Mouse (Mus musculus) forebrain, postnatal 0 days (tissue): ENCODE measurements around the gene Pde4a. TPM values are rescaled to one million over a fixed set of nuclear protein-coding genes. Genes with fewer than 3 reads are reported as not detected.
"Not testable (repeated sequence)": the region's sequence is repeated elsewhere in the genome, so short reads cannot be mapped to it uniquely, and the experiment has no call there.

ENCODE experiments used
- ATAC-seq: fragments of 200-750 bp; cut with Nextera tagmentation; 2 replicates; pipeline ENCODE4 v1.8.0; 2017; ENCODE audit warnings: mild to moderate bottlenecking, moderate library complexity
- DNase-seq: peaks from one replicate; pipeline ENCODE4 v3.0.0-alpha.2; 2015
- H3K27ac ChIP-seq: fragments of 300-500 bp; sonication (generic); 2 replicates; pipeline ENCODE4 v1.5.1; 2014; ENCODE audit warnings: low read depth, mild to moderate bottlenecking, antibody characterized with exemption, low read length, moderate library complexity, mixed read lengths
- H3K27me3 ChIP-seq: fragments of 300-500 bp; sonication (generic); 2 replicates; pipeline ENCODE4 v1.6.1; 2014; ENCODE audit warnings: mild to moderate bottlenecking, low read length, mixed read lengths; ENCODE audit not compliant: insufficient read depth
- H3K36me3 ChIP-seq: fragments of 300-500 bp; sonication (generic); 2 replicates; pipeline ENCODE4 v1.6.1; 2014; ENCODE audit warnings: mild to moderate bottlenecking, moderate library complexity; ENCODE audit not compliant: insufficient read depth
- H3K4me1 ChIP-seq: fragments of 300-500 bp; sonication (generic); 2 replicates; pipeline ENCODE4 v1.6.1; 2014; ENCODE audit warnings: antibody characterized with exemption; ENCODE audit not compliant: insufficient read depth
- H3K4me2 ChIP-seq: fragments of 300-500 bp; sonication (generic); 2 replicates; pipeline ENCODE4 v1.6.1; 2014; ENCODE audit warnings: low read depth, mild to moderate bottlenecking, moderate library complexity
- H3K4me3 ChIP-seq: fragments of 300-500 bp; sonication (generic); 2 replicates; pipeline ENCODE4 v1.5.1; 2014; ENCODE audit warnings: low read depth, low read length, mixed read lengths
- H3K9ac ChIP-seq: fragments of 300-500 bp; sonication (generic); 2 replicates; pipeline ENCODE4 v1.6.1; 2014; ENCODE audit warnings: mild to moderate bottlenecking
- H3K9me3 ChIP-seq: fragments of 300-500 bp; sonication (generic); 2 replicates; pipeline ENCODE4 v1.6.1; 2016; ENCODE audit warnings: low read length
- CTCF ChIP-seq: sonication (generic); IDR thresholded peaks from 2 replicates; pipeline ENCODE4 v1.5.1; 2016; ENCODE audit warnings: antibody characterized with exemption, control low read depth, low read depth
- WGBS: fragments of 180-500 bp; shearing (Covaris S2); extraction: QIAGEN DNeasy Blood & Tissue Kit; methylation state at CpG from one replicate; pipeline ENCODE4 v1.1.7; 2014; 5-methylcytosine and 5-hydroxymethylcytosine counted together
- polyA plus RNA-seq: library from polyadenylated mRNA; unstranded; fragments of >200 nt; fragmentation: Nextera tagmentation; extraction: Ambion mirVana; gene quantifications from 2 replicates; pipeline ENCODE4 v1.2.1, GENCODE M21; 2015
- total RNA-seq: library from RNA; depleted of rRNA; stranded (reverse); fragments of >200 nt; gene quantifications from 2 replicates; pipeline ENCODE4 v1.2.3, GENCODE M21; 2014

Gene Pde4a
- total and polyA plus RNA-seq, 2 experiments from 2014 or later: 20.0 to 41.6 TPM

DNA sequence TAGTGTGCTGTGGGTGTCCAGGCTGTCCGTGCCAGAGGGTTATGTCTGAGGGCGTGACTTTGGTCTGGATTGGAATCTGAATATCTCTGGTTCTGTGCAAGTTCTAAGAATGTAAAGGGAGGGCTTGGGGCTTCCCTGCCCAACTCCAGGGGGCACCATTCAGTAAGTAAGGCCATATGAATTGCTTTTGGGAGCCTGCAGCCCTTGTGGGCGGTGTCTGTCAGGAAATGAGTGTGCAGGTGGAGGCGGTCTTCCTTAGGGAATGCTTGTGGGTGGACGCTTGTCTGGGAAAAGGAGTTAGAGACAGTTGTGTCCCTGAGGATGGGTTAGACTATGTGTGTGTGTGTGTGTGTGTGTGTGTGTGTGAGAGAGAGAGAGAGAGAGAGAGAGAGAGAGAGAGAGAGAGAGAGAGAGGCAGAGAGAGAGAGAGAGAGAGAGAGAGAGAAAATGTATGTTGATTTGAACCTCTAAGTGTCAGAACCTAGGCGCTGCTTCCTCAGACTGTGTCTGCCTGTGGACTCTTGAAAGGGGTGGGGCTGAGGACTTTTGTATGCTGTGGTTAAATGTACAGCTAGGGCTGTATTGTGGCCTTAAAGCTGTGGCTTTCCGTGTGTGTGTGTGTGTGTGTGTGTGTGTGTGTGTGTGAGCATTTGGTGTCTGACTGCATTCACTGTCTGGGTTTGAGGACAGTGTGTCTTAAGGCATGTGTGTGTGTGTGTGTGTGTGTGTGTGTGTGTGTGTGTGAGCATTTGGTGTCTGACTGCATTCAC lies 30.4 kb downstream of the Pde4a start:
- H3K9ac ChIP-seq, H3K27me3 ChIP-seq, H3K27ac ChIP-seq, H3K36me3 ChIP-seq, H3K9me3 ChIP-seq, H3K4me1 ChIP-seq: not testable (repeated sequence)
- H3K4me3 ChIP-seq: peak overlapping the region; percentile 72; the same call in 1 of the 2 replicates
- peak; percentile 22; the same call in 1 of the 2 replicates for TF ChIP-seq CTCF
- 48% methylated on average over 7 of the region's 7 CpGs for WGBS
- ATAC-seq (peak; percentile 14), DNase-seq (peak; percentile 12)
- peak overlapping the region; percentile 85; the same call in 1 of the 2 replicates for H3K4me2 ChIP-seq

DNA sequence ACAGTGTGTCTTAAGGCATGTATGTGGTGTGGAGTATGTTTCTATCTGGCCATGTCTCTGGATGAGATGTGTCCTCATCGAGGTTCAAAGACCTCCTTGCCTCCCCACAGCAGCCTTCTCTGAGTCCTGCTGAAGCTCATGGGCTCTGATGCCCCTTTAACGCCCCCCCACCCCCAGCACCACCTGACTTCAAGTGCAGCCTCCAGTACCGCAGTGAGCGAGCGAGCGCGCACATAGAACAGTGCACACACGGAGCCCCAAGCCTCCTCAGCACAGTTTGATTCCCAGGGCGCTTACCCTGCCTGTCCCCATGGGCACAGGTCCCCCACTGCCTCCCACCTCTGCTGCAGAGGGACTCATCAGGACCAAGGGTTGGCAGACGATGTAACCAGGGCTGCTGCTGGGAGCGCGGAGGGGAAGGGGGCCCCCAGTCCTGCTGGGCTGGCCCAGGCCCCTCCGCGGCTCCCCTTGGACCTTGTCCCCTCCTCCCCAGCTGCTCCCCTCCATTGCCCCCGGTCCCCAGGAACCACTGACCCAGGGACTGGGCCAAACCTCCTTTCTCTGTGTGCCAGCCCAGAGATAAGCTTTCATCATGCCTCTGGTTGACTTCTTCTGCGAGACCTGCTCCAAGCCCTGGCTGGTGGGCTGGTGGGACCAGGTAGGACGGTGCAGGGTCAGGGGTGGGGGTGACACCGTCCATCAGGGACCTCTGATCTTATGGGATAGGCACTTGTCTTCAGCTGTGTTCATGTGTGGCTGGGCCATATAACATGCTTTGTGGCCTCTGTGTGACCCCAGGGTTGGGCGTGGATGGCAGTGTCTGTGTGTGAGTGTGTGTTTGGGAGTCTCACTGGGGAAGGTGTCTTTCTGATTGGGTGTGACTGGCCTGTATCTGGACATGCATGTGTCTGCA lies 31.3 kb downstream of the Pde4a start:
- H3K4me2 ChIP-seq: peak overlapping the region; percentile 85
- H3K36me3 ChIP-seq: peaks cover 15% of the 10 kb centered on the region; the same call in 1 of the 2 replicates
- peak overlapping the region; percentile 75 for H3K9ac ChIP-seq
- H3K4me3 ChIP-seq: peak overlapping the region; percentile 72
- TF ChIP-seq CTCF: no peak
- ATAC-seq (peak; percentile 91), DNase-seq (peak; percentile 81)
- peak overlapping the region; percentile 75 for H3K27ac ChIP-seq
- H3K4me1 ChIP-seq: peaks cover 4% of the 10 kb centered on the region; the same call in 1 of the 2 replicates
- H3K9me3 ChIP-seq: no peaks in the 10 kb centered on the region
- H3K27me3 ChIP-seq: no peaks in the 10 kb centered on the region
- 18% methylated on average over 17 of the region's 19 CpGs for WGBS

DNA sequence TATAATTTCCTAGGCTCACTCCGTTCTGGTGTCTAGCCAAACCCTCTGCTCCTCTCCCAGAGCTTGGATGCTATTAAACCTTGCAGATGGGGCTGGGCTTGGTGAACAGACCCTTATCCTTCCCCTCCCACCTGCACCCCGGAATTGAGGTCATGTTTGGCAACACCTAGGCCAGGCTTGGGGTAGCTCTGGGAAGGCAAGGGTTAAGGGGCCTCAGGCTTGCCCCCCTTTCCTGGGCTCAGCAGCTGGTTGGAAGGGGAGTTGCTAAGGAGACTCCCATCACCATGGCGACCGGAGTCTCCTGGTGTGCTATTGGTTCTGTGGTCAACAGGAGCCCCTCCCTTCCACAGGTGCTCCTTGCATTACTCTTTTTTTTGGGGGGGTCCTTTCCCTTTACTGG lies 32.5 kb downstream of the Pde4a start:
- ATAC-seq: peak; percentile 88
- peak; percentile 92 for DNase-seq
- Histone ChIP-seq H3K27me3 (no peaks in the 10 kb centered on the region), H3K27ac (peak overlapping the region; percentile 72; the same call in 1 of the 2 replicates), H3K4me1 (peaks cover 4% of the 10 kb centered on the region; the same call in 1 of the 2 replicates), H3K4me3 (peak overlapping the region; percentile 72), H3K4me2 (peak overlapping the region; percentile 85), H3K9ac (peak overlapping the region; percentile 75), H3K9me3 (no peaks in the 10 kb centered on the region), H3K36me3 (peaks cover 15% of the 10 kb centered on the region; the same call in 1 of the 2 replicates)
- 3% methylated on average over 4 of the region's 4 CpGs for WGBS
- TF ChIP-seq CTCF: no peak

DNA sequence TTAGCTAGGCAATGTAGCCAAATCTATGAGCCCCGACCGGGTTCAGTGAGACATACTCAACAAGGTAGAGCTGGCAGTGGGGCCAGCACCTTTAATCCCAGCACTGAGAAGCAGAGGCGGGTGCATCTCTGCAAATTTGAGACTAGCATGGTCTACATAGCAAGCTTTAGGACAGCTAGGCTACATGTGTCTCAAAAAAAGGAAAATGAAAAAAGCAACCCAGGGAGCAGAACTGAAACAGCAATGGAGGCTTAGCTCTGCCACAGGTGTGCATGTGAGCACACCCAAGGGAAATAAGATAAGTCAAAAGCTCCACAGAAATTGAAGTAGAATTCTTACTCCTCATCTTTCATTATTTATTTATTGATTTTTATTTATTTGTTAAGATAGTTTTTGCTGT lies 33.4 kb downstream of the Pde4a start:
- H3K9me3 ChIP-seq: no peaks in the 10 kb centered on the region
- no peak overlapping the region for H3K9ac ChIP-seq
- no peak for DNase-seq
- 78% methylated on average over 3 of the region's 3 CpGs for WGBS
- no peaks in the 10 kb centered on the region for H3K27me3 ChIP-seq
- ATAC-seq: no peak
- TF ChIP-seq CTCF: no peak
- peaks cover 4% of the 10 kb centered on the region; the same call in 1 of the 2 replicates for H3K4me1 ChIP-seq
- no peak overlapping the region for H3K27ac ChIP-seq
- H3K4me2 ChIP-seq: no peak overlapping the region
- peaks cover 16% of the 10 kb centered on the region; the same call in 1 of the 2 replicates for H3K36me3 ChIP-seq
- H3K4me3 ChIP-seq: no peak overlapping the region

DNA sequence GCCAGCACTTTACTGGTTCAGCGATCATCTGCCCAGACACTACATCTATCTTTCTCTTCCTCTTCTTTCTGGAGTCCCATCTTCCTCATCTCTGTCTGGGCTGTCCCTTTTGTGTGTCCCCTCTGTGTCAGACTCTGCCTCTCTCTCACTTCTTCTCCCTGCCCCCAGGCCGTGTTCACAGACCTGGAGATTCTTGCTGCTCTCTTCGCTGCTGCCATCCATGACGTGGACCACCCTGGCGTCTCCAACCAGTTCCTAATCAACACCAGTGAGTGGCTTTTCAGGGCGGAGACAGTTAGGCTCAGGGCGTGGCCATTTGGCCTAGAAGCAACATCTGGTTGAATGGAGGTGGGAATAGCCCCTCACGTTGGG lies 38.6 kb downstream of the Pde4a start:
- no peak overlapping the region for H3K9ac ChIP-seq
- ATAC-seq (no peak), DNase-seq (no peak)
- H3K4me2 ChIP-seq: no peak overlapping the region
- H3K27ac ChIP-seq: no peak overlapping the region
- peaks cover 36% of the 10 kb centered on the region for H3K36me3 ChIP-seq
- no peaks in the 10 kb centered on the region; the same call in 1 of the 2 replicates for H3K4me1 ChIP-seq
- 26% methylated on average over 8 of the region's 8 CpGs for WGBS
- H3K9me3 ChIP-seq: no peaks in the 10 kb centered on the region
- no peaks in the 10 kb centered on the region for H3K27me3 ChIP-seq
- 0 out of 2 replicates have a peak overlapping the region, but pooled peaks have one; percentile 25 for H3K4me3 ChIP-seq
- TF ChIP-seq CTCF: no peak

DNA sequence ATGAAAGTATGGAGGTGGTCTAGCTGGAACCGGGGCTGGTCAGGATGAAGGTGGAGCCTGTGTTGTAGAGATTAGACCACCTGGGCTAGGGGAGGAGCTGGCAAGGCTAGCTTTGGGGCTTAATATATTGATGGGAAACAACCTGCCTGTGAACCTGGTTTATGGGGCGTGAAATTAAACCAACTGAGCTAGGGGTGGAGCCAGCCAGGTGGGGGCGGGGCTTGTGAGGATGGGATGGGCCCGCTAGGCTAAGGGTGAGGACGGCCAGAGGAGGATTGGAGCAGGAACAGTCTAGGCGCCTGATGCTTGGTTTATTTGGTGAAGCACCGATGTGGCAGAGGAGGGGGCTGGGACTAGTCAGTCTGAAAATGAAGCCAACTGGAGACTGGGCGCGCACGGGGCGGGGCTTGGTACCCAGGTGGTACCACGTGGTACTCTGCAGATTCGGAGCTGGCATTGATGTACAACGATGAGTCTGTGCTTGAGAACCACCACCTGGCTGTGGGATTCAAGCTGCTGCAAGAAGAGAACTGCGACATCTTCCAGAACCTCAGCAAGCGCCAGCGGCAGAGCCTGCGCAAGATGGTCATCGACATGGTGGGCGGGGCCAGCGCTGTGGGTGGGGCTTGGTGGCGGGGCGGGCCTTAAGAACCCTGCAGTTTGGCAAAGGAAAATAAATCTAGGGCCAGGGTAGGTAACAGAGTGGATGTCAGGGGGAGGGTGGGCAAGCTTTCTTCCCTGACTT lies 39.2 kb downstream of the Pde4a start:
- peak overlapping the region; percentile 37 for H3K9ac ChIP-seq
- TF ChIP-seq CTCF: no peak
- peak; percentile 77 for ATAC-seq
- peak overlapping the region; percentile 25 for H3K4me3 ChIP-seq
- peak; percentile 50 for DNase-seq
- H3K27me3 ChIP-seq: no peaks in the 10 kb centered on the region
- H3K27ac ChIP-seq: no peak overlapping the region
- H3K9me3 ChIP-seq: no peaks in the 10 kb centered on the region
- peak overlapping the region; percentile 46 for H3K4me2 ChIP-seq
- 2% methylated on average over 23 of the region's 23 CpGs for WGBS
- H3K4me1 ChIP-seq: no peaks in the 10 kb centered on the region; the same call in 1 of the 2 replicates
- peaks cover 36% of the 10 kb centered on the region for H3K36me3 ChIP-seq
